Mouse (Mus musculus) forebrain, embryonic 13.5 days (tissue): ENCODE results near the gene Gps2. TPM values are rescaled to one million over a fixed set of nuclear protein-coding genes. Genes with fewer than 3 reads are reported as not detected.

Experiments used
- ATAC-seq: fragments of 200-750 bp; cut with Nextera tagmentation; 2 replicates; pipeline ENCODE4 v1.8.0; 2017
- H3K27ac ChIP-seq: fragments of 300-500 bp; sonication (generic); 2 replicates; pipeline ENCODE4 v1.5.1; 2015; ENCODE audit warnings: inconsistent platforms, mild to moderate bottlenecking, moderate library complexity
- H3K27me3 ChIP-seq: fragments of 300-500 bp; sonication (generic); 2 replicates; pipeline ENCODE4 v1.6.1; 2015; ENCODE audit warnings: mild to moderate bottlenecking, inconsistent platforms
- H3K36me3 ChIP-seq: fragments of 300-500 bp; sonication (generic); 2 replicates; pipeline ENCODE4 v1.6.1; 2015; ENCODE audit warnings: mild to moderate bottlenecking, inconsistent platforms; ENCODE audit not compliant: poor library complexity, severe bottlenecking
- H3K4me1 ChIP-seq: fragments of 300-500 bp; sonication (generic); 2 replicates; pipeline ENCODE4 v1.6.1; 2015; ENCODE audit warnings: inconsistent platforms
- H3K4me2 ChIP-seq: fragments of 300-500 bp; sonication (generic); 2 replicates; pipeline ENCODE4 v1.6.1; 2015; ENCODE audit warnings: inconsistent platforms, mild to moderate bottlenecking, moderate library complexity
- H3K4me3 ChIP-seq: fragments of 300-500 bp; sonication (generic); 2 replicates; pipeline ENCODE4 v1.5.1; 2015; ENCODE audit warnings: mild to moderate bottlenecking, inconsistent platforms
- H3K9ac ChIP-seq: fragments of 300-500 bp; sonication (generic); 2 replicates; pipeline ENCODE4 v1.6.1; 2015; ENCODE audit warnings: mild to moderate bottlenecking, inconsistent platforms
- H3K9me3 ChIP-seq: fragments of 300-500 bp; sonication (generic); replicated peaks from 2 replicates; pipeline ENCODE4 v1.6.1; 2016; ENCODE audit warnings: inconsistent platforms
- WGBS: fragments of 180-500 bp; shearing (Covaris S2); methylation state at CpG from one replicate; pipeline ENCODE4 v1.1.7; 2015; 5-methylcytosine and 5-hydroxymethylcytosine counted together
- polyA plus RNA-seq: library from polyadenylated mRNA; unstranded; fragments of >200 nt; fragmentation: Nextera tagmentation; extraction: Ambion mirVana; gene quantifications from 2 replicates; pipeline ENCODE4 v1.2.1, GENCODE M21; 2015

Gps2 gene
- 90.1 and 93.2 TPM in 2 replicates for polyA plus RNA-seq

DNA sequence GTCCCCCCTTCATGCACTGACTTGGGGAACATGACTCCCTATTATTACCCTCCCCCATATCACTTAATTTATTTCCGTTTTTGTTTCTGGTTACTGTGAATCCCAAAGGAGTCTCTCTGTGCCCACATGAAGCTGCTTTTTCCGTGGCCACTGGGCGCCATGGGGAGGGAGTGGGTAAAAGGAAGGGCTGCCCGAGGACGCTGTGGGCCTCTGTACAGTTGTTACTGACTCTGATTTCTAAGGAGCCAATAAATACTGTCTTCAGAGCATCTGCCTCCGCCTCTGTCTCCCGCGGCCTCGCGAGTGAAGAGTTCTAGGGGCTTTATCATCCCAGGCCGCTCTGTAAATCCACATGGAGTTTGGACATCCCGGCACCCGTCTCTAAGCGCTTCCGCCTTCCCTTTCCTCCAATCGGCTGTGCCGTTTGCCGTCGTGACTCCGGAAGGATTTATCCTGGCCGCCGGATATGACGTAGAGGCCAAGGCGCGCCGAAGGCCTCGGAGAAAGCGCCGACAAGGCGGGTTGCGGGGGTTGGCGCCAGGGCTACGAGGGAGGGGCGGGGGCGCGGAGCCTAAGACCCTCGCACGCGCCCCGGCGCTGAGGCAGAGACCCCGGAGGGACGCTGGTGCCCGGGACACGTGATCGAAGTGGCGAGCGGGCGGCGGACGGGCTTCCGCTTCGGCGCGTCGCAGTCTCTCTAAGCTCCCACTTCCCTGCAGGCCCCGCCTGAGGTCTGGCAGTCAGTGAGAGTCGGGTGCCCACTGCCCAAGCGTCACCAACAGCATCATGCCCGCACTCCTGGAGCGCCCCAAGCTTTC lies at the start of gene Gps2:
Gps2 (plus strand) TSS at position 335 of the 818 bp plus-strand sequence.
- ATAC-seq: peak; percentile 93
- Histone ChIP-seq H3K36me3 (peaks cover 88% of the 10 kb centered on the region), H3K9ac (peak within 1 kb of the TSS; percentile 91), H3K27me3 (no peaks in the 10 kb centered on the region), H3K4me2 (peak within 1 kb of the TSS; percentile 100), H3K9me3 (no peaks in the 10 kb centered on the region), H3K4me3 (peak within 1 kb of the TSS; percentile 90), H3K4me1 (peaks cover 30% of the 10 kb centered on the region), H3K27ac (peak within 1 kb of the TSS; percentile 83)
- 2% methylated on average over 50 of the region's 61 CpGs for WGBS

DNA sequence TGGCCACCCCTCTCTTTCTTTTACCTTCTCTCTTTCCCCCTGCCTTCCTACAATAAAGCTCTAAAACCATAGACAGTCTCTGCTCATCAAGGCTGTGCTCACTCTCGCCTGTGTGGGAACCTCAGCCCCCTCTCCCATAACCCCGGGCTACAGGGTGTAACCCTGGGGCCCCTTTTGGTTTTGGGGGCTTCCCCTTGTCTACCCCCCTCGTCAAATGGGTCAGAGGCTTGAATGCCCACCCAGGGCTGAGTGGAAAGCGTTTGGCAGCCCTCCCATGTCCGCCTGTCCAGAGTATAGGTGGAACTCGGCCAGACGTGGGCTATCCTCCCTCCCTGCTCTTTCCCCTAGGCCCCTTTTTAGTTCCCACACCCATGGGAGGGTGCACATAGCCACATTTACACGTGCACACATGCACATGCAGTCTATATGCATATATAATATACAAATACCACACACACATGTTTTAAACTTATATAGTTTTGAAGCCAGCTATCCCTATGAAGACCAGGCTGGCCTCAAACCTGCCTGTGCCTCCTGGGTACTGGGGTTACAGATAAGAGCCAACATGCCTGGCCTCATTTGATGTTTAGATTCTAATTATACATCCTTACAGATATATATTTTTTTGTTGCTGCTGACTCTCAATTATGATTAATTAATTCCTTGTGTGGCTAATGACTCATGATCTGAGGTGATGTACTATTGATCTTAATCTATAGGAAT lies 49.4 kb upstream of the Gps2 start:
- H3K36me3 ChIP-seq: no peaks in the 10 kb centered on the region
- no peak overlapping the region for H3K4me2 ChIP-seq
- no peaks in the 10 kb centered on the region for H3K4me1 ChIP-seq
- H3K9me3 ChIP-seq: no peaks in the 10 kb centered on the region
- WGBS: 58% methylated on average over 8 of the region's 8 CpGs
- H3K9ac ChIP-seq: no peak overlapping the region
- H3K4me3 ChIP-seq: no peak overlapping the region
- H3K27ac ChIP-seq: no peak overlapping the region
- ATAC-seq: no peak
- peaks cover 8% of the 10 kb centered on the region for H3K27me3 ChIP-seq

DNA sequence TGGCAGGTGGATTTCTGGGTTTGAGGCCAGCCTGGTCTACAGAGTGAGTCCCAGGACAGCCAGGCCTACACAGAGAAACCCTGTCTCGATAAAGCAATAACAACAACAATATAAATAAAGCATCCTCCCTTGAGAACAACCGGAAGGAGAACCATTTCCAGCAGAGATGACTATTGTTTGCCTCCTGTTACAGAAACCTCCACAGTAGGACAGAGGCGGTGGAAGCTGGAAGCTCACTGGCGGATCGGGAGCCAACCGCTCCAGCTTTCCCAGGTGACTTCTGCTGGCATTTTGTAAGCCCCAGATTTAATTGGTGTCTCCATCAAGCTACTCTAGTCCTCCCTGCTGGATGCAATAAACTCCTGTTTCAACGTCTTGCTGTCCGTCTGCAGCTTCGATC lies 48.1 kb upstream of the Gps2 start:
- no peaks in the 10 kb centered on the region for H3K27me3 ChIP-seq
- no peak for ATAC-seq
- no peaks in the 10 kb centered on the region for H3K4me1 ChIP-seq
- no peak overlapping the region for H3K4me3 ChIP-seq
- H3K4me2 ChIP-seq: no peak overlapping the region
- H3K9ac ChIP-seq: no peak overlapping the region
- no peak overlapping the region for H3K27ac ChIP-seq
- H3K36me3 ChIP-seq: no peaks in the 10 kb centered on the region
- WGBS: 84% methylated on average over 9 of the region's 9 CpGs
- H3K9me3 ChIP-seq: no peaks in the 10 kb centered on the region

DNA sequence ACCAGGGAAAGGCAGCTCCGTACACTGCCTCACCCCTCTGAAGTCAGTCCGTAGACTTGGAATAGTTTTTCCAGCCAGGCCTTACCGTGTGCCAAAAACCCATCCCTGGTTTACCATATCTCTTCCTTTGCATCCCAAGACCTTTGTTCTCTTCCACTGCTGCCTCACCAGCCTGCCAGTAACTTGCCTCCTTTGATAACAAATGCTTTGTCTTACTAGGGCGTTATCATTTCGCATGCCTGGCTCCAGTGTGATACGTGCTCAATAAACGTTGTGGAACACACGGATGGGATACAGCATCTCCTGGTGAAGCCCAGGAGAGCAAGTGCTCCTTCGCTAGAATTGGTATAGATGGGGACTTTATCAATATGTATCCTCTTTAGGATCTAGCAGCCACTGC lies 46.4 kb upstream of the Gps2 start:
- no peaks in the 10 kb centered on the region for H3K4me1 ChIP-seq
- no peaks in the 10 kb centered on the region for H3K27me3 ChIP-seq
- no peak overlapping the region for H3K4me2 ChIP-seq
- no peaks in the 10 kb centered on the region for H3K36me3 ChIP-seq
- H3K27ac ChIP-seq: no peak overlapping the region
- WGBS: 71% methylated on average over 9 of the region's 9 CpGs
- no peak overlapping the region for H3K9ac ChIP-seq
- no peak for ATAC-seq
- no peak overlapping the region for H3K4me3 ChIP-seq
- no peaks in the 10 kb centered on the region for H3K9me3 ChIP-seq

DNA sequence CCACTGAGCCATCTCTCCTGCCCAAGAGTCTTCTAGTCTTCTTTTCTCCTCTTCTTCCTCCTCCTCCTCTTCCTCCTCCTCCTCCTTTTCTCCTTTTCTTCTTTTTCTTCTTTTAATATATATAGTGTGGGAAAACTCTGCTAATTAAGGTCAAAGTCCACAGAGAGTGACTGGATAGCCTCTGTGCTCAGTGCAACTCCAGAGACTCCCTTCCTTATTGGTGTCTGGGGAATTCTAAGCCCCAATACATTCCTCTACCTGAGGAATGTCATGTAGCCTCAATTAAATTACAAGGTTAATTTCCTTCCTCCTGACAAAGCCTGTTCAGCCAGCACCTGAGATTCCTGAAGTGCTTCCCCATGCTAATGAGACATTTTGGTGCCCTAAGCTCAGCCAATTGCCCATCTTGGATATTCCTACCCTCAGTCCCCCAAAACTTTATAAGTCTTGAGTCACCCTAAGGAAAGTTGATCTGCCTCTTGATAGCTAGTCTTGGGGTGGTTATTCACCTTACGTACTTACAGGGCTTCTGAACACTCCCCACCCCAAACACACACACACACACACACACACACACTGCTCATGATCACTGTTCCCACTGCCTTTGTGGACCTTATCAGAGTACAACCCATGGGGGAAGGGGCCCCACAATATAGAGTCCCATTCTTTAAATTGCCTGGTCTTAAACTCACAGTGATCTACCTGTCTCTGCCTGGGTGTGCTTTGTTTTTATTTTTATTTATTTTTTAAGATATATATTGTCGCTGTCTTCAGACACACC lies 43.2 kb upstream of the Gps2 start:
- ATAC-seq: no peak
- Histone ChIP-seq H3K27me3 (no peaks in the 10 kb centered on the region), H3K4me2 (no peak overlapping the region), H3K36me3 (no peaks in the 10 kb centered on the region), H3K9ac (no peak overlapping the region), H3K4me3 (no peak overlapping the region), H3K4me1 (no peaks in the 10 kb centered on the region), H3K27ac (no peak overlapping the region), H3K9me3 (no peaks in the 10 kb centered on the region)
- 95% methylated on average over 2 of the region's 2 CpGs for WGBS

DNA sequence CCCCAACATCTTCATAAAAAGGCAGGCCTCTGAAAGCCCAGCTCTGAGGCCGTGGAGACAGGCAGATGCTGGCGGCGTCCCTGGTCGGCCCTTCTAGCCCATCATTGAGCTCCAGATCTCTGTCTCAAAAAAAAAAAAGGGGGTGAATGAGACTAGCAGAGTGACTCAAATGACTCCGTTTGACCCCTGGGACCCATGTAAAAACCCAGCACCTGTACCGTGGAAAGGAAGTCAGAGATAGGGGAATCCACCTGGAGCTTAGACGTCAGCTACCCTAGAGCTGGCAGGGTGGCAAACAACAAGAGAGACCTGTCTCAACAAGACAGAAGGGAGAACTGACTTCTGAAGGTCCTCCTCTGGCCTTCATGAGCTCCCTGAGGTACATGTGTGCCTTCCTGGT lies 41.9 kb upstream of the Gps2 start:
- 92% methylated on average over 7 of the region's 7 CpGs for WGBS
- no peaks in the 10 kb centered on the region for H3K36me3 ChIP-seq
- H3K9me3 ChIP-seq: no peaks in the 10 kb centered on the region
- H3K4me2 ChIP-seq: no peak overlapping the region
- no peak overlapping the region for H3K9ac ChIP-seq
- ATAC-seq: no peak
- H3K4me3 ChIP-seq: no peak overlapping the region; the same call in 1 of the 2 replicates
- H3K4me1 ChIP-seq: no peaks in the 10 kb centered on the region
- H3K27ac ChIP-seq: no peak overlapping the region
- H3K27me3 ChIP-seq: no peaks in the 10 kb centered on the region

DNA sequence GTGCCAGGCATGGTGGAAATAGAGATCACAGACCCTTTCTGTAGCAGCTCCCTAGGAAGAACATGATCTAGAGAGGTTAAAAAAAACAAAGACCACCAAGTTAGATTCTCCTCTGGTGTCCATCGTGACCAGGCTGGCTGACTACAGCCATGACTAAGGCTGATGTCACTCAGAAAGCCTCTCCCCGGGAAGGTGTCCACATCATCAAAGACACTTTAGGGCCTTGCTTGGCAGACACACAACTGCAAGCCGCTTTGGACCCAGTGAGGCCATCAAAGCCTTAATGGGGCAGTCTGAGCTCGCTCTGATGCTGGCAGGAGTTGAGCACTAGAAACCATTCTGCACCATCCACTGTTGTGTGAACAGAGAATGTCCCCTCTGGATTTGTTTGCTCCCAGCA lies 41.2 kb upstream of the Gps2 start:
- no peak overlapping the region for H3K4me2 ChIP-seq
- no peak overlapping the region for H3K27ac ChIP-seq
- no peak overlapping the region for H3K4me3 ChIP-seq
- H3K9ac ChIP-seq: no peak overlapping the region
- peaks cover 6% of the 10 kb centered on the region; the same call in 1 of the 2 replicates for H3K4me1 ChIP-seq
- no peak for ATAC-seq
- no peaks in the 10 kb centered on the region for H3K36me3 ChIP-seq
- H3K27me3 ChIP-seq: no peaks in the 10 kb centered on the region
- 80% methylated on average over 4 of the region's 4 CpGs for WGBS
- no peaks in the 10 kb centered on the region for H3K9me3 ChIP-seq

DNA sequence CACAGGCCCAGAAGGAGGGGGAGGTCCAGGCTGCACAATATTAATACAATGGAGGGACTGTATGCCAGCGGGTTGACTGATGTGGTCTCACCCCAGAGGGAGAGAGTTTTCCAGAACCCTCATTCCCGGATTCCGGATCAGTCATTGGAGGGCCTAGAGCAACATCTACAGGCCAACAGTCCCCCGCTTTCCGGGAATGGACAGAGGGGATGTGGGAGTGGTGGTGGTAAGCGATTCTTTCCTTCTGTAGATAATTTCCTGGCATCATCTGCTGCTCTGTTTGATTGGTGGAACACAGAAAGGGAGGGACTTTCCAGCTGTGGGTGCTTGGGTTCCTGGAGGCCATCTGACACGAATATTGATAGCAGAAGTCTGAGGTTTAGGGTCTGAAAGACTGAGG lies 37.5 kb upstream of the Gps2 start:
- H3K9ac ChIP-seq: no peak overlapping the region

DNA sequence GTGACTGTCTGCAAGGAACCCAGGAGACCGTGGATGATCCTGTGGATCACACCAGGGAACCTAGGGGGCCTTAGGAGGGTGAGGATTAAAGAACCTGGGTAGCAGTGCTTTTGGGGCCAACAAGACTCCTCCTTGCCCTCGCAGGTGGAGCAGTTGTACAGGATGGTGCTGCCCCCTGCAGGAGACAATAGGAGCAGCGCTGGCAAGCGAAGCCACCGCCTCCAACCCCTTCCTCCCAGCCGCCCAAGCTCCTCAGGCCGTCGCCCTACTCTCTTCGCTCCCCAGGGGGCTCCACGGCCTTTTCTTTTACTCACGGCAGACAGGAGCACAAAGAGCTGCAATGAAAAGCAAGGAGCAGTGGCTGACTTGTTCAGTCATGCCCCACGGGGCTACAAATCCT lies 36.8 kb upstream of the Gps2 start:
- WGBS: 2% methylated on average over 12 of the region's 12 CpGs
- H3K9ac ChIP-seq: 0 out of 2 replicates have a peak overlapping the region, but pooled peaks have one; percentile 37
- H3K27me3 ChIP-seq: peaks cover 29% of the 10 kb centered on the region
- H3K4me3 ChIP-seq: peak overlapping the region; percentile 17
- no peaks in the 10 kb centered on the region for H3K36me3 ChIP-seq
- H3K4me1 ChIP-seq: peaks cover 26% of the 10 kb centered on the region
- H3K27ac ChIP-seq: no peak overlapping the region; the same call in 1 of the 2 replicates
- peak overlapping the region; percentile 48 for H3K4me2 ChIP-seq
- ATAC-seq: peak; percentile 52; the same call in 1 of the 2 replicates
- no peaks in the 10 kb centered on the region for H3K9me3 ChIP-seq

More for the DNA sequence above, 37.5 kb upstream of the Gps2 start:
- no peak for ATAC-seq
- Histone ChIP-seq H3K9me3 (no peaks in the 10 kb centered on the region), H3K4me1 (peaks cover 19% of the 10 kb centered on the region), H3K27ac (no peak overlapping the region), H3K4me3 (no peak overlapping the region), H3K27me3 (peaks cover 22% of the 10 kb centered on the region), H3K4me2 (no peak overlapping the region), H3K36me3 (no peaks in the 10 kb centered on the region)
- WGBS: 74% methylated on average over 7 of the region's 7 CpGs

DNA sequence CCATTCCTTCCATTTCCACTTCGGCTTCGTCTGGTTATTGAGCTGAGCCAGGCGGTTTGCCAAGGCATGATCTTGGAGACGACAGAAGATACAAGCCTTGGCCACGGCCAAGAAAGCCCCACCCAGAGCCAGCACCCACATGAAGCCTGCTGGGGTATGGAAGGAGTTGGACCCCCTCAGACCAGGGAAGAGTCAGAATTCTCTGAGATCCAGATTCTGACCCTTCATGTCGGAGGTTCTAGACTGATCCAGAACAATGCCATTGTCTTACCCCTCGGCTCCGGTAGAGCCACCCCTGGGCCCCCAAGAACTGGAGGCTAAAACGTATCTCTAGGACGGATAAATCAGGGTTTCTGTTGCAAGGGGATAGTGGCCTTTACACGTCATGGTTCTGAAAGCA lies 35.8 kb upstream of the Gps2 start, which contains the start of gene Tmem95:
Tmem95 (minus strand) TSS at position 141 of the 400 bp plus-strand sequence.
- Histone ChIP-seq H3K27me3 (peaks cover 39% of the 10 kb centered on the region), H3K27ac (no peak within 1 kb of the TSS; the same call in 1 of the 2 replicates), H3K4me2 (peak within 1 kb of the TSS; percentile 48), H3K4me3 (peak within 1 kb of the TSS; percentile 17), H3K9ac (0 out of 2 replicates have a peak within 1 kb of the TSS, but pooled peaks have one; percentile 37), H3K4me1 (peaks cover 26% of the 10 kb centered on the region), H3K9me3 (no peaks in the 10 kb centered on the region), H3K36me3 (no peaks in the 10 kb centered on the region)
- 87% methylated on average over 11 of the region's 11 CpGs for WGBS
- no peak for ATAC-seq

DNA sequence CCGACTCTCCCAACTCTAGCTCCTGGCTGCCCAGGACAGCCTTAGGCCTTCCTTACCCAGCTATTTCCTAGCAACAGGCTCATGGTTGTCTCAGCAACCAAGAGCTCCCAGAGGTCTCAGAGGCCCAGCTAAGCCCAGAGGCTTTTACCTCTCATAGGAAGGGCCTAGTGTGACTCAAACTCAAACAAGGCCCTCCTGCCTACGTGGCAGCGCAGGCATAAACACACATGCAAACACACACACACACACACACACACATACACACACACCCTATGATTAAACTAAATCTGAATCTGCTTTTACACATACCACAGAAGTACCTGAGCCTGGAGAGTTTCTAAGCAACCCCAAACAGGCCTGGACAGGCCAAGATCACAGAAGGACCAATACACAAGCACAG lies 35.3 kb upstream of the Gps2 start:
- no peak overlapping the region for H3K27ac ChIP-seq
- no peak overlapping the region for H3K4me2 ChIP-seq
- no peak for ATAC-seq
- H3K4me1 ChIP-seq: peaks cover 26% of the 10 kb centered on the region
- no peak overlapping the region for H3K9ac ChIP-seq
- no peaks in the 10 kb centered on the region for H3K36me3 ChIP-seq
- H3K4me3 ChIP-seq: no peak overlapping the region
- H3K9me3 ChIP-seq: no peaks in the 10 kb centered on the region
- 88% methylated on average over 3 of the region's 3 CpGs for whole genome bisulfite sequencing
- H3K27me3 ChIP-seq: peaks cover 39% of the 10 kb centered on the region
